Mouse (Mus musculus): ENCODE results near the gene Smap1.

Gene Smap1

DNA sequence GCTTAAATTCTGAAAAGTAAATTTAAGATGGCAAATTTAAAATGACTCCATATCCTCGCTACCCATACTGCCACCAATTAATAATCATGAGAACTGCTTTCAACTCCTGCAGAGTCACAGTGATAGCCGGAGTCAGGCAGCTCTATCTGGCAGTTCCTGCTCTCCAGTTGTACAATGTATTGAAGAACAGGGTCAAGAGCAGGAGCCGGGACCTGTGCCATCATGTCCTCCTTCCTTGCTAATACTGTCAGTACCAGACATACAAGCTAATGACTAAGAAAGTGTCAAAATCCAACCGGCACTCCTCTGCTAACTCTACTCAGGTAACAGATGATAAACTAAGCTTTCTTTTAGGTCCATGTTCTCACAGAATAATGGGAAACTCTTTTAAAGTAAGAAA is 3.0 kb downstream of the Smap1 start:
- no peak for DNase-seq

DNA sequence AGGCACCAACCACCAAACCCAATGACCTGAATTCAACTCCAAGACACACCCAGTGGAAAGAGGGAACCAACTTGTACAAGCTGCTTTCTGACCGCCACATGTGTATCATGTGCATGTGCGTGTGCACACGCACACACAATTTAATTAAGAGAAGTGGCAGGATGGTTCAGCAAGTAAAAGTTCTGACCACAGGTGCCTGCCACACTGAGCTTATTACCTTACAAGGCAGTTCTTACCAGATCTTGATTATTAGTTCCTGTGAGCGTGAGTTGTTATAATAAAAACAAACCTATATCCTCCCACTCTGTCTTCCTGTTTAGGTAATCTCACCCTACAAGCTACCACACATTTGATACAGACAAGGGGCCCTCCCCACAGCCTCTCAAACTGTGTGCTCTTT is 6.6 kb downstream of the Smap1 start:
- no peak for DNase-seq

DNA sequence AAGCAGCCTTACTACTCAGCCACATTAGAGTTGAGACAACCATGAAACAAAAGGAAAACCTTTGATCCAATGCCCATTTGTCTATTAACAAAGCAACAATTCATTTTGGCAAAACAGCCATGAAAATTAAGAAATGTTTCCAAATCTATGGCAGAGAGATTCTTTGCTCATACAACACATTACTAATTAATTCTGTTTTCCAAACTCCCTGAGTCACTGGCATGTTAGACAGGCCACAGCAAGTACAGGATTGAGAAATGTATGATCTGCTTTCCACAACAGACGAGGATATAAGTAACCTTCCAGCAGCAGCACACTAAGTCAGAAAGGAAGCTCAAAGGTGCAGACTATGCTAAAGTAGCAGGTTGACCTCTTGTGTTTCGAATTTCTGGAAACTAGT is 9.1 kb downstream of the Smap1 start:
- DNase-seq: no peak

DNA sequence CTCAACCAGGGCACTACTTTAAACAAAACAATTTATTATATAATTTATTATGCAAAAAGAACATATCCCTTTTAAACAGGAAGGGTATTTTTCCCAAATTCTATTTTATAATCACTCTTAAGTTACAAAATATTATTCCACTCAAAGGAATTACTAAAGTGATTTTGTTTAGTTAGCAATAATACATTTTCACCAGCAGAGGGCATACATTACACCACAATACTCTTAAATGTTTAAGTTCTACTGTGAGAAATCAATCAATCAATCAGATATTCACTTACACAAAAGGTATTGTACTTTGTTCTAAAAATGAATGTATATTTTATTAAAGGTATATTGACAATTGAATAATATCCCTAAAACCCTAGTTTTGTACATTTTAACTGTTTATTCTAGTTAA is 16.0 kb downstream of the Smap1 start:
- no peak for DNase-seq

DNA sequence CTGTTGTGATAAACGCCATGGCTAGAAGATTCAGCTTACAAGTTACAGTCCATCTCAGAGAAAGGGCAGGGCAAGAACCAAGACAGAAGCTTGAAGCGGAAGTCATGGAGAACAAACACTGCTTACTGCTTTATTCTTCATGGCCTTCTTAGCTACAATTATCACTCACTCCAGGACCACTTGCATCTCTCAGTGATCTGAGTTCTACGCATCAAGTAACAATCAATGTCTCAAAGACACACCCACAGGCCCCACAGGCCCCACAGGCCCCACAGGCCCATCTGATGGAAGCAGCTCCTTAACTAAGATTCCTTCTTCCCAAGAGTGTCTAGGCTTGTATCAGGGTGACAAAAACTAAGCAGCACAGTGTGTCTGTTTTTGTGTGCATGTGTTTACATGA is 18.8 kb downstream of the Smap1 start:
- DNase-seq: no peak

DNA sequence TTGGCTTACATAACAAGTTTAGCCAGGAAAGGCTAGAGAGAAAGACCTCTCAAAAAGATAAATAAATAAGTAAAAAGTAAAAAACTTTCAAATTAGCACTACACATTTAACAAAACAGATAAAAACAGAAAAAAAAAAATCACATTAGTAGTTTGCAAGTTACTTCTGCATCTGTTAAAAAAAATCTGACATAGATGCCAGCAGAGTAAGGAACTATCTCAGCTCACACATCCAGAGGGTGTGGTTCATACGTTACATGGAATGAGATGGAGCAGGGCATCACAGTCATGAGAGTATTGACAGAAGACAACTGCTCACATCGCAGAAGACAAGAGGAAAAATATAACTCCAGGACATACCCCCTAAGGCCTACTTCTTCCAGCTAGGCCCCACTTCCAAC is 19.4 kb downstream of the Smap1 start:
- no peak for DNase-seq

DNA sequence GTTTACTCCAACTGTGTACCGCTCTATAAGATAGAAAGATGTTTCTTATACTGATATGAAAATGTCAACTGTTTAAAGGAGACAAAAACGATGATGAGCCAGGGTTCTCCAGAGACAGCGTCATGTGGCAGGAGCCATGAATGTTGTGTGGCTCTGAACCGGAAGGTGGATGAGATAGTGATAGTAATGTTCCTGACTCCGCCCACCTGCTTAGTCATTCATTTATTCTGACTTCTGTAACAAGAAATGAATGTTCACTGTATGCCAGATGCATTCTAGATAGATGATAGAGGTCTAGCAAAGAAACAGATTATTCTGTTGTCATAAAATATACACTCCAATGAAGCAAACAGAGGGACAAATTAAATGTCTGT is 22.5 kb downstream of the Smap1 start:
- no peak for DNase-seq

DNA sequence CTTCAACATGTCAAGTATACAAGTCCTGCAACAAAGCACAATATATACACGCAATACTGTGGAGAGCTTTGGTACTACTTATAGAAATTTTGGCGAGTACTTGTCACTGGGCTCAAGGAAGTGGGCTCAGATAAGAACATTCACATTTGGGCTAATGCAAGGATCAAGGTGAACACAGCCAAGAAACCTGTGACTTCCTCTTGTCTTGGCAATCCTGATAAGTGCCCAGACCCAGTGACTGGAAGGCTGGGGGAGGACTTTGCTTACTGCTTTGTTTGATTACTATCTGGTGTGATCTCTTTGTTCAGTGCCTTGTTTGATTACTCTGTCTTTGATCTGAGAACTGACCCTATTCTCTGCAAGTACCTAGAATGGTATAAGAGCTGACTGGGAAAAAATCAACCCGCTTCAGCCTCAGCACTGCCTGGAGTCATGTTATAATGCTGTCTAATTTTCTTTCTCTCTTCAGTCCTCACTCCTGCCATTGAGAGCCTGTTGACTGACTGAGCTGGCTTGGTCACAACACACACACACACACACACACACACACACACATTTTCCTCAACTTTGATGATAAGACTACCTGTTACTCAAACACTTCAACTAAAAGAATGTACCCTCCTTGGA is 23.0 kb downstream of the Smap1 start:
- no peak for DNase-seq

DNA sequence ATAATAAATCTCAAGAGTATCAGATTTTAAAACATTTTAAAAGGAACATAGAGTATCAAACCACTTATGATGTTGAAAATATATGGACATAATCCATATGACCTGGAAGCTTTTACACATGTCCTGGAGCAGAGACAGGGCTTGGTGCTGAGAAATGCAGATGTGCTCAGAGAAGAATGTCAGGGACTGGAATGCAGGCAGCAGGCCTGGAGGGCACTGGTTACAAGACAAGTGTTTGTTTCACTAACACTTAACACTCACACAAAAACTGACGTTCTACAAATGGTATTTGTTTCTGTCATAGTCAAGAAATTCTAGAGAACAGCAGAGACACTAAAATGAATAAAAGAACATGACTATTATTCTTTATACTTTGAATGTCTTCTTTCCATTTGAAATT is 30.0 kb downstream of the Smap1 start:
- DNase-seq: no peak

DNA sequence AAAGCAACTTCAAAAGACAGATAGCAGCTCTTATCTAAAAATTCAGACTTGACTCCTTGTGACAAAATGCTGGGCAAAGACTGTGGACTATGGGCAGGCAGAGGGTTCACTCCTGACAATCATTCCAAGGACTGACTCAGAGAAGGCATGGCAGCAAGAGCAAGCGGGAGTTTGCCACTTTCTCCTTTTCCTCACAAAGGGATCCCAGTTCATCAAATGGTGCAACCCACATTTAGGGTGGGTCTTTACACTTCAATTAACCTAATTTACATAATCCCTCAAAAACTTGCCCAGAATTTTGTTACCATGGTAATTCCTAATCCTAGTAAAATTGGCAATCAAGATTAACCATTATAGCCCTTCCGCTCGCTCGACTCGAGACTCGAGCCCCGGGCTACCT is 37.2 kb downstream of the Smap1 start:
- DNase-seq: no peak

DNA sequence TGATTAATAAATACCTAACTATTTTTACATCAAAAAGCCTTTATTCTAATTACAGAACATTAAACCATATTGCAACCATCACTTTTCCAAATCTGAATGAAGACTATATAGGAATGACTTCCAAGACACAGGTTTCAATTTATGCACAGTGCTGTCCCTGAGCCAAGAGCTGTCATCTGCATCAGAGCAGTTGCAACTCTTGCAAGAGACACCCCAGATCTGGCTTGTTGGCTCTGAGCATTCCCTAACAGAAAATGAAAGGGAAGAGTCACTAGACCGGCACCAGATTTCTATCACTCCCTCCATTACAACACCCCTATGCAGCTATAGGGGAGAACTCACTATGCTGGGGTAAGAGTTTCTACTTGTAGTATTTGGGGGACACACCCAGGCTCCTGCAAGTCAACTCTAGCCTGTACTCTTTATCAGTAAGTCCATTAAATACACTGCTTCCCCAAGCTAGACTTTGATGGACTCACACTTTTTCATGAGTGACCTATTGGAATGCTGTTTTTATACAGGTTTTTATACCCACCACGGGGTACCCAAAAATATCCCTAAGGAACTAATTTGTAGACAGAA is 37.9 kb downstream of the Smap1 start:
- no peak for DNase-seq

DNA sequence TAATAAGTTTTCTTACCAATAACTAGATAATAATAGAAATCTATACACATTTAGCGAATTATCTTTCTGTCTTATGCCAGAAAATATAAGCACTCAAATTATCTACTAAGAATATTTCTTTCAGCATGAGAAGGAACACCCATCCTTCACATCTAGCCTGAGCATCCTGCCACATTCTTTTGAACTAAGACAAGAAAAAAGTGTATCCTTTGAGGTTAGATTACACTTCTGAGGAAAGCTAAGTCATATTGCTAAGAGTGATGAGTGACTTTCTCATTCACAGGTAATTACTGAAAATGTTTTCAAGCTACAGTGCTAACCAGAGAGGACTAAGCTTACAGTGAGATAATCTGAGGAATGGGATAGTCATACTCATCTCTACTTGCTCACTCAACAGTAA is 39.4 kb downstream of the Smap1 start:
- DNase-seq: no peak

DNA sequence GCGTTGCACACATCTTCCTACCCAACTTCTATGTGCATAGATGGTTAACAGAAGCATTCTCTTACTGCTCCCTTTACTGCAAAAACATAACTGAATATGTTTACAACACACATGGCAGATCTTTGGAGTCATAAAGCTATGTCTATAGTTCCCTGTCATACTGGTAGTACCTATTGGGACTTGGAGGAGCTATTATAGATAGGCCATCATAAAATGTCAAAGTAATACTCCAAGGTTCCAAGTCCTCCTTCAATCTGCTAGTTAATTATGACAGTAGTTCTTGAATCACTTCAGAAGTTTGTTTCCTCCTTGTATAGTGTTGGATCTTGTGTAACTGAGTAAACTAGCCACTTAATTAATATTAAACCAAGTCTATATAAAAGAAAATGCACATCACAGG is 49.9 kb downstream of the Smap1 start:
- no peak for DNase-seq

DNA sequence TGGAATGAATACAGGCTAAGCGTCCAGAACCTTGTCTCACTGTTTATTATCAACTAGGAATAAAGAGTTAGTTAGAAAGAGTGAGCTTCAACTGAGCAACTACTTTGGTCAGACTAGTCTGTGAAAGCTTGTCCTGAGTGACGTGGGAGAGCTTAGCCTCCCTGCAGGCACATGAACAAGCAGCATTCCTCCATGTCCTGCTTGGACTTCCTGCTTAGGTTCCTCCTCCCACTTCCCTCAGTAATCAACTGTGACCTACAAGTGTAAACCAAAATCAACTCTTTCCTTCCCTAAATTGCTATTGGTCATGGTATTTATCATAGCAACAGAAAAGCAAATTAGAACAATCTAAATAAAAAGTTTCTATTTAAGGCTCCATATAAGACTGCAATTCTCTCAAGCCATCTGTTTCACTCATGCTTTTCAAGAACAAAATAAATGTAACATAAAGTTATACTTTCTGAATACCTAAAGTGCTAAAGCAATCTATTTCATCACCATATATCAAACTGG is 54.7 kb downstream of the Smap1 start:
- DNase-seq: no peak

DNA sequence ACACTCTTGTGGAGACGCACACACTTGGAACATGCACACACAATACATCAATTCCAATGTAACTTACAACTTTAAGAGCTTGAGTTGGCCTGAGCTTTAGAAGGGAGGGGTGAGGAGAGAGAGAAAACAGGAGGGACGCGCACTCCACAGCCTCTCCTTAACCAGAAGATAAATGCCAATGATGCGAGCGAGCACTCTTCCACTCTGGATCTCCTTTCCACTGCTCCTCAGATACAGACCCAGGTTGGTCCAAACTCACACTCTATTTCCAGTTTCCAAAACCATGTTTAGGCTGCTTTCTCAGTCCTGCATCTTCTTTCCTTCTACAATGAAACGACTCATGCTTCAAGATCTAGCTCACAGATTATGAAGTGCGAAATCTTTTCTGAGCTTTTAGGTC is 56.6 kb downstream of the Smap1 start:
- DNase-seq: no peak

DNA sequence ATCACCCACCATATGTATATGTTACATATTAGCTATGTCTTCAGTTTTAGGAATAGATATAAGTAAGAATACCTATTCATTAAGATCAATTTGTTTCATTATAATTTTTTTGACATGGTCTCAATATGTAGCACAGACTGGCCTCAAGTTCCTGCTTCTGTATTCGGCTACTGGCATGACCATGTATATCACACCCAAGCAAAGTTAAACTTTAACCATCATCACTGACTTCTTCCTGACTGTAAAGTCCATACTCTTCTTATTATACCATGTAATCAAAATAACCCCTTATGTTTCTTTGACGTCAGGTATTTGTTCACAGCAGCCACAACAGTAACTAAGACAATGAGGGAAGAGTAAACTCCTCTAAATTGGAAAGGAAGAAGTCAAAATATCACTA is 61.2 kb downstream of the Smap1 start:
- no peak for DNase-seq

DNA sequence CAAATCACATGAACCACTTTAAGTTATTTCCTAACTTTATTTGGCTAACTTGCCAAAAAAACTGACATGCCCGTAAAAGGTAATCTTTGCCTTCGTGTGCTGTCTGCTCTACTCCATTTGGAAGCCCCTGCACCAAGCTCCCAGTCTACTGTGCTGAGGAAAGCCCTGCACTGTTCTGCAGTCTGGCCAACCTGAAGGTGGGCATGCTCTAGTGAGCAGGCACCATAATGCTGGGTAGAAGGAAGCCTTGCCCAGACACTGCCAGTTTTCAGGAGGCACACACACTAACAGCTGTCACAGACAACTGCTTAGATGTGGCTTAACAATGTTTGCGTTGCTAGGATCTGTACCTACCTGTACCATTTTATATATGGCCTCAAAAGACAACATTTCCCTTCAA is 66.5 kb downstream of the Smap1 start:
- no peak for DNase-seq

DNA sequence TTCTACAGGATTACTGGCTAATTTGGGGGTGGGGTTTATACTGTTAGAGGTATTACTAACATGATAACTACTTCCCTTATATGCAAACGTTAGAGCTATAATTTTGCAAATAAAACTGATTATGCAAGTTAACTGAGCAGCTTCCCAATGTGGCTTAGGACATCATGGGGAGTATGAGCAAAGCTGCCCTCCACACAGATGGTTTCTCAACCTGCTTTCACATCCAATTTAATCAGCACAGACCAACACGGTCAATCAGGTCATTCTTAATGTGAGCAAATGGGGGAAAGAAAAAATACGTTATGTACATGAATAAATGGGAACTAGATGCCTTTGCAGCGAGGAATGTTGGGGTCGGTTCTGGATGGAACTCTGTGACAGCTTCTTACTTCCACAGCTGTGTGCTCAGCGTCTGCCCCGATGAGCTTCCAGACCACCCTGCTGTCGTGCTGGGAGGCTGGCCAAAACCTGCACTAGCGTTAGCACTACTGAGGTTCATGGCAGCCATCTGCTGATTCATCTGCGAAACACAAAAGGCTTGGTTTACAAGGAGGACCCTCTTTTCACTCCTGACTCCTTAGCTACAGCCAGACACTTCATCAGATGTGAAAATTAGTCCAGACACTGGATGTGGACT is 76.0 kb downstream of the Smap1 start:
- DNase-seq: peak; percentile 84

DNA sequence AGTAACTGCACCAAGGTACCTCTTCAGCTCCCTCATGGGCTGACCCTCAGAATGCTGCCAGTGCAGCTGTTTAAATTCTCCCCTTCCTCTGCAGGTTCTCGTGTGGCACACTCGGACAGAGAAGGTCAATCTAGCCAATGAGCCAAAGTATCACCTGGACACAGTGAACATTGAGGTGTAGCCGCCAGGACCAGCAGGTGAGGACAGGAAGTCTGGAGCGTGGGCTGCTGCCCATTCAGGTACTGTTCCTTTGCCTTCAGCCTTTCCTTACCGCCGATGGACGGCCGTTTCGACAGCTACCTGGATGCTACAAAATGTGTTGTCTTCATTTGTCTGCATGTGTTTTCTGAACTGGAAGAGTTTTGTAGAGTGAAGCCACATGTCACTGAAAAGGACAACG is 77.1 kb downstream of the Smap1 start:
- DNase-seq: peak; percentile 34

DNA sequence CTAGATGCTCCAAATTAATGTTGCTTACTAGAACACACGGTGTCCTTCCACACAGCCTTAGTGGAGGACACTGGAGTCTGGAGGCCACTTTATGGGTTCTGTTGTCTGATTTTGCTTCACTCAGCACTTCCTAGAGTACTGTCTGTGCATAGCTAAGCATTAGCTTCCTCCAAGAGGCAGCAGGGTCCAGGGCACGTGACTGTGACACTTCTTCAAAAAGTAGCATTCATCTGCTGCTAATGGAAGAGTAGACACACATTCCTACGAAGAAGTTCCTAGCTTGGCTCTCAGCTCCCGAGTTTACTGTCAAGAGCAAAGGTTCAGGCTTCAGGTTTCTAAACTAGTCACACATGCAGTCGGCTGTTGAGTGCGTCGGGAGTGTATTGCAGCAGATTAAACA is 78.3 kb downstream of the Smap1 start:
- DNase-seq: no peak

DNA sequence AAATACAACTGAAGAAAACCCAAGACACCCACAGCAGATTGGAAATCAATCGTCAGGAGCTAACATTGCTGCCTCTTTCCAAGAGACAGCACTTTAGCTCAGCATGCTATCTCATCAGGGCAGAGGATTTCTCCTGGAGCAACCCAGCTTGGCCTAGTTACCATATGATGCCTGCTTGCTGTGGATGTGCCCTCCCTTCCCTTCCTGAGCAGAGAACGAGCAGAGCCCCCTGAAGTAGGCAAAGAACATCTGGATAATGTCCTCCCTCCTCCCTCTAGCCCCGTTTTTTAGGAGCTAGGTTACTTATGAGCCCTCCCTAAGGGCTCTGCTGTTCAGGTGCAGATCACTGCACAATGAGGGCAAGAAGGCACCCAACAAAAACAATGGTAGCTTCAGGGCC is 79.5 kb downstream of the Smap1 start:
- no peak for DNase-seq

DNA sequence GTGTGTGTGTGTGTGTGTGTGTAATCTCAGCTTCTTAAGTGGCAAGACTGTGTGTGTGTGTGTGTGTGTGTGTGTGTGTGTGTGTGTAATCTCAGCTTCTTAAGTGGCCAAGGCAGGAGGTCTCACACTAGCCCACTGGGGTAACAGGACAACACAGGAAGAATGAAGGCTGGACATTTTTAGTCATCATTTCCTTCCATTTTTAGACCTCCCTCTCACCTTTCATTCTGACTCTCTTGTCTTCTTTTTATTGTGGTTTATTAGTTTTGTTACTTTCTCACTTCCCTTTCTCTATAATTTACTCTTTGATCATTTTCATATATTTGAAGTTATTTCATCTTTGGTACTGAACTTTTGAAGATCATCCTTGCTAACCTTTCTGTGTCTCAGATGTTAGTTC is 81.2 kb downstream of the Smap1 start:
- no peak for DNase-seq

DNA sequence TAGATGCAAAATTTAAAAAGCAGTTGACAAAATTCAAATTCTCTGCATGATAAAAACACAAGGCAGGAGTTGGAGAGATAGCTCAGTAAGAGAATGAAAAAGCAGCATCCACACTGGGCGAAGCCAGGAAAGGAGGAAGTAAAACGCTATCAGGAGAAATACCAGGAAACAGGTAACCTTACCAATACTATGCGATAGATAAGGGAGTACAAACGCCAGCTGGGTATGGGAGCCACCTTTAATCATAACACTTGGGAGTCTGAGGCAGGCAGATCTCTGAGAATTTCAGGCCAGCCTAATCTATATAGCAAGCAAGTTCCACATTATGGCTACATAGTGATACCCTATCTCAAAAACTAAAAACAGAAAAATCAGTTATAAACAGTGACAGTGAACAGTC is 85.5 kb downstream of the Smap1 start:
- DNase-seq: no peak

DNA sequence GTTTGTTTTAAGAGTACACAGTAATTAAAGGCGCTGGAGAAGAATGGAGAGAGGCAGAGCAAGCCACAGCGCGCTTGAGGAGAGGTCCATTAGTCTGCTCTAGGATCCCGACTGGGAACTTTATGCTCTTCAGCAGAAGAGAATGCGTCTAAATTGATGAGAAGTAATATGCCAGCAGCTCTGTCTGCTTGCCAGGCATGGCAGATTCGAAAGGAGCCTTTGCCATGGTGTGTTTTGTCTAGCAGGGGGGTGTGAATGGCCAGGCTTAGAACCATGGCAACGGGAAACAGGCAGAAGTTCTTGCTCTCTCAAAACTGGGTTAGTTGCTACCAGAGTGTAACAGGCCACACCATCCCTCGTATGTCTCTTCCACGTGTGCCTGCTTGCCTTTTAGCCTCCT is 87.3 kb downstream of the Smap1 start:
- DNase-seq: no peak

DNA sequence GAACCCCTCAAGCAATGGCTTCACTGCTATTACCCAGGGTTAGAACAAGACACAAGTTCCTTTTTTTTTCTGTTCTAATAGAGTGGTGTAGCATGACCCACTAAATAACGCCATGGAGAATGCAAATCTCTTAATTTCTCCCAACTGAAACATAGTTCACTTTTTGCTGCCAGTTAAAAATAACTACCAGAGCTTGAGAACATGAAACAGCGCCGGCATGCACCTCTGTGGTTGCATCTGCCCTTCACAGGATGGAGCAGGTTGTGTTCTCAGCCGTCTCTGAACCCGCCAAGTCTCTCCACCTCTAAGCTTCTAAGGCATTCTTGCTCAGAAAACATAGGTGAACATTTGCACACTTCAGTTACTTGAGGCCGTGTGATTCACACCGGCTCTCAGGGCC is 87.9 kb downstream of the Smap1 start:
- no peak for DNase-seq
